Mouse (Mus musculus) thymus, adult 2 months (tissue): ENCODE results near the gene Tectb. TPM values are rescaled to one million over a fixed set of nuclear protein-coding genes. Genes with fewer than 3 reads are reported as not detected.
A peak's percentile ranks its signal among the peaks of the same experiment; 100 is the strongest.

Experiments
- DNase-seq: peaks from one replicate; pipeline ENCODE4 v3.0.0; 2021
- H3K27ac ChIP-seq: fragments of 200-500 bp; 2 replicates; pipeline ENCODE4 v1.5.1; 2012; ENCODE audit warnings: low read length, control low read depth; ENCODE audit not compliant: control insufficient read depth, insufficient read depth
- H3K27me3 ChIP-seq: fragments of 200-500 bp; 2 replicates; pipeline ENCODE4 v1.6.1; 2012; ENCODE audit warnings: mild to moderate bottlenecking, low read length, moderate library complexity, mixed read lengths; ENCODE audit not compliant: control insufficient read depth, insufficient read depth
- H3K36me3 ChIP-seq: fragments of 200-500 bp; 2 replicates; pipeline ENCODE4 v1.6.1; 2012; ENCODE audit warnings: mild to moderate bottlenecking, low read length, moderate library complexity; ENCODE audit not compliant: control insufficient read depth, insufficient read depth
- H3K4me1 ChIP-seq: fragments of 200-500 bp; replicated peaks from 2 replicates; pipeline ENCODE4 v1.6.1; 2012; ENCODE audit warnings: low read length; ENCODE audit not compliant: control insufficient read depth, insufficient read depth
- H3K4me3 ChIP-seq: fragments of 200-500 bp; 2 replicates; pipeline ENCODE4 v1.5.1; 2012; ENCODE audit warnings: mild to moderate bottlenecking, low read length, control low read depth, moderate library complexity; ENCODE audit not compliant: control insufficient read depth, insufficient read depth
- CTCF ChIP-seq: fragments of 200-500 bp; IDR thresholded peaks from 2 replicates; pipeline ENCODE4 v1.5.1; 2012; ENCODE audit warnings: mild to moderate bottlenecking, control low read depth, low read length, moderate library complexity, borderline replicate concordance; ENCODE audit not compliant: control insufficient read depth, poor library complexity, insufficient read depth; ENCODE audit errors: extremely low read depth
- POLR2A ChIP-seq: fragments of 200-500 bp; IDR thresholded peaks from 2 replicates; pipeline ENCODE4 v1.6.1; 2012; ENCODE audit warnings: mild to moderate bottlenecking, low read length, control low read depth, moderate library complexity; ENCODE audit not compliant: control insufficient read depth, poor library complexity, insufficient read depth; ENCODE audit errors: extremely low read depth
- WGBS: fragments of 180-500 bp; shearing (Covaris S2); methylation state at CpG from one replicate; pipeline ENCODE4 v1.1.7; 2018; 5-methylcytosine and 5-hydroxymethylcytosine counted together
- polyA plus RNA-seq: library from polyadenylated mRNA; depleted of rRNA; stranded (reverse); fragments of >200 nt; gene quantifications from 2 replicates; pipeline ENCODE4 v1.2.3, GENCODE M21; 2012

Gene Tectb
- polyA plus RNA-seq, 1 experiment: 0.12 TPM

DNA sequence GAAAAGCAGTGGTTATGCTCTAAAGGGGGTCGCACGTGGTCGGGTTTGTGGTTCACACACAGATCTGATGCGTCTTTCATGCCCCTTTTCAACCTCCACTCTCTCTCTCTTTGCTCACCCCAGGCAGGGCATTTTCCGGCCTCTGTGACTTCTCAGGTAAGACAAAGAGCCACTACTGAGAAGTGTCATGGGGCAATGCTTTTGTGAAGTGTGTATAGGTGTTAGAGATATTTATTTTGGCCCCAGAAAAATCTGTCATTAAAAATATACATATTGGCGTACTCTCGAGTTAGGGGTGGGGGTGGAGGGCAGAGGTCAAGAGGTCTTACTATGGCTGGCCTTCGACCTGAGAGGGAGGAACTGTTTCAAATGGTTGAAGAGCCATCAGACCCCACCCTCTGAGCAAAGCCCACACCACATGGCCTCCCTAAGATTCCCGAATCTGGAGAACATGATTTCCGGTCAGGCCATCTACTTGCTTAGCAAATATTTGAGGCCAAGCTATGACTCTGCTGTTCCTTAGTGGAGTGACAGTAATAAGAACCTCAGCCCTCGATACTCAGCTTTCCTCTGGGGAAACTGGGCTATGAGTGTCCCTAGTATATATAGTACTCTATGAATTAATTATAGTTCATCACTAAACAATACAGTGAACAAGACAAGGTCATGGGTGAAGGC is 13.3 kb downstream of the Tectb start:
- Histone ChIP-seq H3K4me3 (no peak overlapping the region), H3K4me1 (no peaks in the 10 kb centered on the region), H3K27me3 (no peaks in the 10 kb centered on the region), H3K27ac (no peak overlapping the region), H3K36me3 (no peaks in the 10 kb centered on the region)
- no peak for TF ChIP-seq POLR2A
- no peak for TF ChIP-seq CTCF
- 56% methylated on average over 11 of the region's 11 CpGs for WGBS
- DNase-seq: no peak

DNA sequence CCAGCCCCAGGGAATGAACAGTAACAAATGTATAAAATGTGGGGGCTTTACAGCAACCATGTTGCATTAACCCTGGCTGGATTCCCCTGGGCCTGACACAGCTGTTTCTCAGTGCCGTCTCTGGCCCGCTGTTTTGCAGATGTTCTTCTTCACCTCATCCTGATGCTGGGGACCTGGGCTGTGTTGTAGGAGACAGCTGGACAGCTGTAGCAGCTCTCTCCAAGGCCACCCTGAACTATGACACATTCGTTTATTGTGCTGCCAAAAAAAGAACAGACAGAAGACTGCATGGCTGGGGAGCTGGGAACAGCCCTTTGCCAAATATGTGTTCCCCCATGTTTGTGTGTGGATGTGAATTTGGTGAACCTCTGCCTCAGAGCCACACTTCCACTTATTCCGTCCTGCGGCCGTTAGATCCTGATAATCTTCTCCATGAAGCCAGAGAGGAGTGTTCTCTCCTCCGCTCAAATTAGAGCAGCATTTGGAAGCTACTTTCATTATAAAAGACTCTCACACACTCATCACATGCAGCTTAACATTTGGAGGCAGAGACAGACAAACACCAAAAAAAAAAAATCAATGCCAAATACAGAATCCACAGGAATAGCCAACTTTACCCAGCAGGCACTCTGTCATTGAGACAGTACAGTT is 14.1 kb downstream of the Tectb start:
- WGBS: 90% methylated on average over 7 of the region's 7 CpGs
- DNase-seq: no peak
- Histone ChIP-seq H3K36me3 (no peaks in the 10 kb centered on the region), H3K27ac (no peak overlapping the region), H3K4me1 (no peaks in the 10 kb centered on the region), H3K4me3 (no peak overlapping the region), H3K27me3 (no peaks in the 10 kb centered on the region)
- TF ChIP-seq POLR2A (no peak), CTCF (no peak)

DNA sequence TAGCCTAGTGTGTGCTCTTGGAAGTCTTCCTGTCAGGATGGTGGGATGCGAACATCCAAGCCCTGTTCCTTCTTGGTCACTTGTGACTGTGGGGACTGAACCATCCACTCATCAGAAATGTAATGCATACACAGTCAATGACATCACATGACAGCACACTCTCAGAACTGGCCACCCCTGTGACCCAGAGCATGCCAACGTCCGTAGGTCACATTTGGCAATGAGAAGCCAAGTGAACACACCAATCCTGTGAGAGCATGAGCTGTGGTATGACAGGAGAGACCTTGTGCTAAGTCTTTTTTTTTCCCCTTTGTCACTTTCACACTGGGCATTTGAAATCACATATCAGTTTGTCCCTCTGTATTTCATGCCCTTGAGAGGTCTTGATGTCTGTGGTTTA is 15.0 kb downstream of the Tectb start:
- Histone ChIP-seq H3K4me3 (no peak overlapping the region), H3K27me3 (no peaks in the 10 kb centered on the region), H3K36me3 (no peaks in the 10 kb centered on the region), H3K27ac (no peak overlapping the region), H3K4me1 (no peaks in the 10 kb centered on the region)
- WGBS: 84% methylated on average over 3 of the region's 3 CpGs
- DNase-seq: no peak
- no peak for TF ChIP-seq POLR2A
- TF ChIP-seq CTCF: no peak

DNA sequence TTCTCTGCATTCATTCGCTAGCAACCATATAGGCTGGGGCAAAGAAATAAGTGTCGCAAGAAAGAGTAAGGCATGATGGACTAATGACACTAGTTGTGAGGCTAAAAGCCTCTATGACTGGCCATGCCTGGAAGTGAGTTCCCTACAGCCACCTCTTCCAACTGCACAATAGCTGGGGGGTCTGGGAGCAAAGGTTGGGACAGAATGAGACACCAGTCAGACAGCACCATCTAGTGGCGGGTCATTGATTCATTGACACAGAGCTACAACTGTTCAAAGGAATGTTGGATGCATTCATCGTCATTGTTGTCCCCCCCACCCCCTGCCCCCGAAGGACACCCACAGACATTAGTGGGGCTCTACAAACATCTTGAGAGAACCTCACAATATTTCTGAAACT is 17.8 kb downstream of the Tectb start:
- TF ChIP-seq POLR2A: no peak
- no peak for TF ChIP-seq CTCF
- Histone ChIP-seq H3K4me3 (no peak overlapping the region), H3K36me3 (no peaks in the 10 kb centered on the region), H3K27me3 (no peaks in the 10 kb centered on the region), H3K27ac (no peak overlapping the region), H3K4me1 (no peaks in the 10 kb centered on the region)
- 38% methylated on average over 5 of the region's 5 CpGs for WGBS
- DNase-seq: peak; percentile 51

DNA sequence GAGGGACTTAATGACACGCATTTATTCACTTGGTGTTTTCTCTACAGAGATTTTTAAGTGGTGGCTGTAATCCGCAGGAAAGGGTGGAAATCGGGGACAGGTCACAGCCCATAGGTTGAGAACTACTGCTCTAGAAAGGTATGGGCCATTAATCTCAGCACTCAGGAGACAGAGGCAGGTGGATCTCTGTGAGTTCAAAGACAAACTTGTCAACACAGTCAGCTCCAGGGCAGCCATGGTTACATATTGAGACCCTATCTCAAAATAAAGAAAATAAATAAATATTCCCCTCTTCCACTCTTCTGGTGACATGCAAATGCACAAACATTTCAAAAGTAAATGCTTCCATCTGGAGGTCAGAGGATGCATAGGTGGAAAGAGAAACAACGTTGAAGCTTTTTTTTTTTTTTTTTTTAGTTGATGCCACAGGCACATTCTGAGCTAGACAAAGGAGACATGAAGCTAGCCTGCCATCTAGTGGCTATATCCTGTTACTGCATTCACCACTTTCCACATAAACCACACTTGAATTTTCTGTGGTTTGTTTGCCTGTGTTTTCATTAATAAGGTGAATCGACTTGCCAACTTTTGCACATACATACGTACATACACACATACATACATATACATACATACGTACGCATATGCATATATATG is 26.1 kb downstream of the Tectb start:
- 45% methylated on average over 8 of the region's 8 CpGs for WGBS
- no peaks in the 10 kb centered on the region for H3K36me3 ChIP-seq
- no peak overlapping the region for H3K27ac ChIP-seq
- no peak for TF ChIP-seq POLR2A
- no peak for TF ChIP-seq CTCF
- no peaks in the 10 kb centered on the region for H3K27me3 ChIP-seq
- no peak overlapping the region for H3K4me3 ChIP-seq
- DNase-seq: peak; percentile 33
- no peaks in the 10 kb centered on the region for H3K4me1 ChIP-seq

DNA sequence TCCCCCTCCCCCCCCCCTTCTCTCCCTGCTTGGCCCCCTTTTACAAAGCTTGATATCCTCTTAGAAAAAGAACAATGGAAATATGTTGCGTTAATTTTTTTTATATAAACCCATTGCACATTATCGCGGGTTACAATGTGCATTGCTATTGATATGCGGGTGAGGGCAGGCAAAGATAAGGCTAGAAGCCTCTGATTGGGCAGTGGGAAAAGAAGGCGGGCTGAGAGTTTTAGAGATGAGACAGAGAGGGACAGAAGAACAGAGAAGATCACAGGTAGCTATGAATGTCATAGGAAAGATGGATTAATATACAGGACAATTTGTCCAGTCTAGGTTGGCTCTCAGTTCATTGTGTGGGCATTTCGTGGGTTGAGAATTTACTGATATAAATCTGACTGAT is 26.7 kb downstream of the Tectb start:
- Histone ChIP-seq H3K36me3 (no peaks in the 10 kb centered on the region), H3K4me1 (no peaks in the 10 kb centered on the region), H3K4me3 (no peak overlapping the region), H3K27ac (no peak overlapping the region), H3K27me3 (no peaks in the 10 kb centered on the region)
- 64% methylated on average over 6 of the region's 6 CpGs for WGBS
- DNase-seq: no peak
- TF ChIP-seq CTCF (no peak), POLR2A (no peak)
